Mouse (Mus musculus): Measurements from ENCODE around the gene Dlst. TPM values are rescaled to one million over a fixed set of nuclear protein-coding genes. Genes with fewer than 3 reads are reported as not detected.
A peak's percentile ranks its signal among the peaks of the same experiment; 100 is the strongest.

The Dlst gene
- polyA plus RNA-seq, 1 experiment from 2014 or later = 115 TPM

- H3K4me3 ChIP-seq (ENCODE audit: low read depth, low read length) = no peak overlapping the region
- no peak overlapping the region for H3K4me2 ChIP-seq
- peaks cover 4% of the 10 kb centered on the region for H3K27me3 ChIP-seq (ENCODE audit: insufficient read depth, low read length)
- H3K27ac ChIP-seq (ENCODE audit: low read depth) = no peak overlapping the region
- H3K36me3 ChIP-seq (ENCODE audit: insufficient read depth) = no peaks in the 10 kb centered on the region
- no peak for TF ChIP-seq CTCF (IDR thresholded peaks at IDR 0.05; ENCODE audit: low read depth)
- ATAC-seq (ENCODE audit: insufficient read depth) (no peak), DNase-seq (no peak)
- no peaks in the 10 kb centered on the region for H3K4me1 ChIP-seq (ENCODE audit: insufficient read depth)
- no peaks in the 10 kb centered on the region for H3K9me3 ChIP-seq (ENCODE audit: low read depth, low read length)
- 80% methylated on average over 9 of the region's 9 CpGs for WGBS
- no peak overlapping the region for H3K9ac ChIP-seq
These were observed 36.2 kb downstream of the Dlst start for GRCm38 (mm10) chr12:85146881-85147280.

GRCm38 (mm10) chr12:85150321-85151001 is 39.8 kb downstream of the Dlst start:
- Histone ChIP-seq H3K4me3 (ENCODE audit: low read depth, low read length) (peak overlapping the region; percentile 15; the same call in 1 of the 2 replicates), H3K9ac (no peak overlapping the region; the same call in 1 of the 2 replicates), H3K27ac (ENCODE audit: low read depth) (no peak overlapping the region), H3K9me3 (ENCODE audit: low read depth, low read length) (no peaks in the 10 kb centered on the region), H3K4me1 (ENCODE audit: insufficient read depth) (no peaks in the 10 kb centered on the region), H3K36me3 (ENCODE audit: insufficient read depth) (no peaks in the 10 kb centered on the region), H3K4me2 (peak overlapping the region; percentile 48), H3K27me3 (ENCODE audit: insufficient read depth, low read length) (peaks cover 4% of the 10 kb centered on the region)
- no peak for DNase-seq
- 7% methylated on average over 20 of the region's 20 CpGs for WGBS
- TF ChIP-seq CTCF (IDR thresholded peaks at IDR 0.05; ENCODE audit: low read depth) = no peak
- no peak for ATAC-seq (ENCODE audit: insufficient read depth)

- no peak for TF ChIP-seq CTCF (IDR thresholded peaks at IDR 0.05; ENCODE audit: low read depth)
- Histone ChIP-seq H3K36me3 (ENCODE audit: insufficient read depth) (no peaks in the 10 kb centered on the region), H3K4me2 (peak within 1 kb of the TSS; percentile 48), H3K27me3 (ENCODE audit: insufficient read depth, low read length) (peaks cover 4% of the 10 kb centered on the region), H3K27ac (ENCODE audit: low read depth) (no peak within 1 kb of the TSS), H3K4me1 (ENCODE audit: insufficient read depth) (no peaks in the 10 kb centered on the region; the same call in 1 of the 2 replicates), H3K9ac (no peak within 1 kb of the TSS; the same call in none of the 2 replicates), H3K9me3 (ENCODE audit: low read depth, low read length) (no peaks in the 10 kb centered on the region), H3K4me3 (ENCODE audit: low read depth, low read length) (peak within 1 kb of the TSS; percentile 15; the same call in 1 of the 2 replicates)
- peak; percentile 70 for ATAC-seq (ENCODE audit: insufficient read depth)
- 13% methylated on average over 28 of the region's 28 CpGs for WGBS
- peak; percentile 52 for DNase-seq
These were observed 40.6 kb downstream of the Dlst start, which contains the start of gene Rps6kl1 for GRCm38 (mm10) chr12:85151002-85151774. Rps6kl1 (minus strand) TSS chr12:85151264.

GRCm38 (mm10) chr12:85153011-85153410 is 42.4 kb downstream of the Dlst start:
- WGBS = 60% methylated on average over 3 of the region's 3 CpGs
- Histone ChIP-seq H3K27me3 (ENCODE audit: insufficient read depth, low read length) (peaks cover 4% of the 10 kb centered on the region), H3K4me3 (ENCODE audit: low read depth, low read length) (no peak overlapping the region), H3K9ac (no peak overlapping the region), H3K36me3 (ENCODE audit: insufficient read depth) (no peaks in the 10 kb centered on the region), H3K27ac (ENCODE audit: low read depth) (no peak overlapping the region), H3K9me3 (ENCODE audit: low read depth, low read length) (no peaks in the 10 kb centered on the region), H3K4me1 (ENCODE audit: insufficient read depth) (no peaks in the 10 kb centered on the region; the same call in 1 of the 2 replicates), H3K4me2 (no peak overlapping the region)
- TF ChIP-seq CTCF (IDR thresholded peaks at IDR 0.05; ENCODE audit: low read depth) = no peak
- ATAC-seq (ENCODE audit: insufficient read depth) (no peak), DNase-seq (no peak)

- H3K4me3 ChIP-seq (ENCODE audit: low read depth, low read length) = no peak overlapping the region
- no peaks in the 10 kb centered on the region; the same call in 1 of the 2 replicates for H3K27me3 ChIP-seq (ENCODE audit: insufficient read depth, low read length)
- DNase-seq (peak; percentile 30), ATAC-seq (ENCODE audit: insufficient read depth) (peak; percentile 32)
- no peaks in the 10 kb centered on the region for H3K36me3 ChIP-seq (ENCODE audit: insufficient read depth)
- H3K4me2 ChIP-seq = no peak overlapping the region
- no peak overlapping the region for H3K27ac ChIP-seq (ENCODE audit: low read depth)
- WGBS = 10% methylated on average over 6 of the region's 6 CpGs
- H3K4me1 ChIP-seq (ENCODE audit: insufficient read depth) = peaks cover 4% of the 10 kb centered on the region; the same call in 1 of the 2 replicates
- H3K9ac ChIP-seq = no peak overlapping the region
- no peak for TF ChIP-seq CTCF (IDR thresholded peaks at IDR 0.05; ENCODE audit: low read depth)
- H3K9me3 ChIP-seq (ENCODE audit: low read depth, low read length) = no peaks in the 10 kb centered on the region
These were observed 45.7 kb downstream of the Dlst start for GRCm38 (mm10) chr12:85156324-85156723.

GRCm38 (mm10) chr12:85157797-85158460 is 47.3 kb downstream of the Dlst start:
- no peak for TF ChIP-seq CTCF (IDR thresholded peaks at IDR 0.05; ENCODE audit: low read depth)
- Histone ChIP-seq H3K27ac (ENCODE audit: low read depth) (no peak overlapping the region), H3K4me1 (ENCODE audit: insufficient read depth) (peaks cover 4% of the 10 kb centered on the region; the same call in 1 of the 2 replicates), H3K4me2 (no peak overlapping the region), H3K4me3 (ENCODE audit: low read depth, low read length) (no peak overlapping the region), H3K36me3 (ENCODE audit: insufficient read depth) (no peaks in the 10 kb centered on the region), H3K9ac (no peak overlapping the region), H3K27me3 (ENCODE audit: insufficient read depth, low read length) (no peaks in the 10 kb centered on the region), H3K9me3 (ENCODE audit: low read depth, low read length) (no peaks in the 10 kb centered on the region)
- 82% methylated on average over 14 of the region's 14 CpGs for WGBS
- no peak for ATAC-seq (ENCODE audit: insufficient read depth)
- DNase-seq = no peak

Data from lung, embryonic 14.5 days (tissue).